In the genomic region with DNA sequence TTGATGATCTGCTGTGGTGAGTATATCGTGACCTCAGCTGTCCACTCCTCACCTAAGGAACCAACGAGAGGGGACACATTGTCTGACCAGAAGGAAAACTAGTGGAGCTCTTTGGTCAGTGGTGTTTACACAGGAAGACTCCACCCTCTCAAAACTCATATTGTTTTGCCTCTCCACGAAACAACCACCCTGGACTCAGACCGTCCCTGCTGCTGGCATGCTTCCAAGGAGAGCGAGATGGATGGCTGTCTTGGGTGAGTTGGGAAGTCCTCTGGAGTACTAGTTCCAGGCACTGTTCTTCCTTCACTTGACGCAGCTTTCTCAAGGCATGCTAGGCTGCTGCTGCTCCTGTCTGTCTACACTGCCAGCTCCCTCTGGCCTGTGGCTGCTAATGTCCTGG, we compare ENCODE assay signal across 26 mouse cellular contexts. TPM values are rescaled to one million over a fixed set of nuclear protein-coding genes. Genes with fewer than 3 reads are reported as not detected.
A peak's percentile ranks its signal among the peaks of the same experiment; 100 is the strongest.
DNase-seq lines count a peak whose midpoint lies in the region; ATAC-seq and TF ChIP-seq lines count a peak whose summit lies in the region.
"Had no signal": no experiment of that assay in that cellular context is flagged by ENCODE, and none has a peak within 500 bp of the region (broad histone marks: within the 10 kb centered on the region; RNA-seq: fewer than 3 reads in every experiment).

No protein-coding gene starts in this region.

- no peaks in the 10 kb centered on the region for H3K9me3 ChIP-seq in lung, embryonic 14.5 days (ENCODE audit: low read depth, low read length)
- no peaks in the 10 kb centered on the region for H3K9me3 ChIP-seq in liver, embryonic 12.5 days (replicated peaks)
- H3K9me3 ChIP-seq: embryonic facial prominence, embryonic 15.5 days; heart, embryonic 13.5 days; hindbrain, embryonic 10.5 days; limb, embryonic 15.5 days; neural tube, embryonic 13.5 days had no signal

- no peak overlapping the region for H3K27ac ChIP-seq in lung, embryonic 14.5 days (ENCODE audit: low read depth)
- no peak overlapping the region for H3K27ac ChIP-seq in liver, embryonic 12.5 days
- H3K27ac ChIP-seq: embryonic facial prominence, embryonic 15.5 days; heart, embryonic 13.5 days; hindbrain, embryonic 10.5 days; limb, embryonic 15.5 days; neural tube, embryonic 13.5 days; stomach, postnatal 0 days had no signal

- H3K4me2 ChIP-seq in lung, embryonic 14.5 days = no peak overlapping the region
- H3K4me2 ChIP-seq in liver, embryonic 12.5 days = no peak overlapping the region
- H3K4me2 ChIP-seq: embryonic facial prominence, embryonic 15.5 days; heart, embryonic 13.5 days; limb, embryonic 15.5 days; midbrain, embryonic 11.5 days; neural tube, embryonic 13.5 days had no signal

- 0 out of 2 replicates have a peak, but pooled peaks have one; percentile 37 for ATAC-seq in lung, embryonic 14.5 days (ENCODE audit: insufficient read depth)
- no peak for ATAC-seq in liver, embryonic 12.5 days
- no peak for ATAC-seq in megakaryocyte progenitor cell, adult 5-6 weeks (replicated peaks; ENCODE audit: poor library complexity)
- ATAC-seq: forebrain, postnatal 0 days; liver, postnatal 0 days had no signal

- no peak overlapping the region for H3K4me3 ChIP-seq in lung, embryonic 14.5 days (ENCODE audit: low read depth, low read length)
- no peak overlapping the region for H3K4me3 ChIP-seq in liver, embryonic 12.5 days
- H3K4me3 ChIP-seq: embryonic facial prominence, embryonic 15.5 days; heart, embryonic 13.5 days; hindbrain, embryonic 10.5 days; limb, embryonic 15.5 days; neural tube, embryonic 13.5 days had no signal

- TF ChIP-seq CTCF in lung, embryonic 14.5 days (IDR thresholded peaks at IDR 0.05; ENCODE audit: low read depth) = no peak

- no peaks in the 10 kb centered on the region for H3K36me3 ChIP-seq in lung, embryonic 14.5 days (ENCODE audit: insufficient read depth)
- no peaks in the 10 kb centered on the region for H3K36me3 ChIP-seq in liver, embryonic 12.5 days
- H3K36me3 ChIP-seq: embryonic facial prominence, embryonic 15.5 days; heart, embryonic 13.5 days; hindbrain, embryonic 10.5 days; limb, embryonic 15.5 days; neural tube, embryonic 13.5 days had no signal

- intact Hi-C loops in heart, postnatal 25 days (cut with DNase I) = no loop called here

- no peaks in the 10 kb centered on the region for H3K27me3 ChIP-seq in lung, embryonic 14.5 days (ENCODE audit: insufficient read depth, low read length)
- H3K27me3 ChIP-seq in liver, embryonic 12.5 days (replicated peaks) = peaks cover 9% of the 10 kb centered on the region; the same call in 1 of the 2 replicates
- H3K27me3 ChIP-seq: embryonic facial prominence, embryonic 15.5 days; limb, embryonic 15.5 days; neural tube, embryonic 13.5 days had no signal

- H3K4me1 ChIP-seq in lung, embryonic 14.5 days (ENCODE audit: insufficient read depth) = no peaks in the 10 kb centered on the region
- no peaks in the 10 kb centered on the region for H3K4me1 ChIP-seq in liver, embryonic 12.5 days
- H3K4me1 ChIP-seq: neural tube, embryonic 13.5 days had no signal

- WGBS in lung, embryonic 14.5 days = 36% methylated on average over 6 of the region's 6 CpGs
- 55% methylated on average over 6 of the region's 6 CpGs for WGBS in liver, embryonic 12.5 days (ENCODE audit: insufficient replicate concordance)

- no peak overlapping the region for H3K9ac ChIP-seq in lung, embryonic 14.5 days
- no peak overlapping the region for H3K9ac ChIP-seq in liver, embryonic 12.5 days
- H3K9ac ChIP-seq: embryonic facial prominence, embryonic 15.5 days; forebrain, postnatal 0 days; heart, embryonic 13.5 days; limb, embryonic 15.5 days; liver, postnatal 0 days; neural tube, embryonic 13.5 days had no signal

- peak; percentile 48 for DNase-seq in adrenal gland, postnatal 10 days
- no peak for DNase-seq in adrenal gland, postnatal 4 days (ENCODE audit: low spot score in 2 of 2)
- peak; percentile 62 for DNase-seq in heart, adult 8-10 months (ENCODE audit: low spot score)
- no peak for DNase-seq in heart, postnatal 25 days (ENCODE audit: low spot score)
- DNase-seq in lung, embryonic 14.5 days = peak; percentile 79
- DNase-seq in lung, postnatal 36 days = peak; percentile 65
- DNase-seq: adrenal gland, adult 8-10 months; cerebellum, adult 18-20 months; cerebellum, postnatal 25 days; embryo, embryonic 11 days; forebrain, postnatal 0 days; kidney, adult 11 months; kidney, postnatal 14 days; liver, postnatal 0 days; right cerebral cortex, adult 18-20 months had no signal

RNA-seq across cellular contexts. Expression of gene Plekhg4, which starts 16.0 kb away (rescaled TPM):
- total RNA-seq in adrenal gland, postnatal 10 days (2021) = under 1 TPM; 0.36 to 0.51 TPM
- 1 to 10 TPM in 1 of 2 experiments, under 1 TPM in 1; 0.25 to 1.2 TPM for total RNA-seq in adrenal gland, postnatal 4 days (2021)
- total RNA-seq in heart, adult 8-10 months (2022) = not detected
- not detected for total RNA-seq in heart, postnatal 25 days (2021)
- polyA plus RNA-seq in lung, embryonic 14.5 days (2014; fragmentation: Nextera tagmentation; extraction: Ambion mirVana) = 1.8 and 1.9 TPM in 2 replicates
- polyA plus RNA-seq in liver, embryonic 12.5 days (2016; fragmentation: Nextera tagmentation; extraction: Ambion mirVana) = not detected in 2 replicates
- not detected in 2 replicates for total RNA-seq in megakaryocyte progenitor cell, adult 5-6 weeks (2015)
- total RNA-seq in megakaryocyte progenitor cell, adult 5-6 weeks (2017) = not detected in 2 replicates
- polyA plus RNA-seq: liver, postnatal 0 days had no signal

RNA-seq across cellular contexts. Expression of gene Kctd19, which starts 24.2 kb away (rescaled TPM):
- under 1 TPM; 0.15 to 0.33 TPM for total RNA-seq in adrenal gland, postnatal 10 days (2021)
- total RNA-seq in adrenal gland, postnatal 4 days (2021) = not detected
- under 1 TPM in 3 of 4 experiments, not detected in 1; 0.11 to 0.31 (median 0.28) TPM for total RNA-seq in heart, adult 8-10 months (2022)
- under 1 TPM in 1 of 2 experiments, not detected in 1; 0.44 TPM for total RNA-seq in heart, postnatal 25 days (2021)
- 0.12 and 0.32 TPM in 2 replicates for polyA plus RNA-seq in lung, embryonic 14.5 days (2014; fragmentation: Nextera tagmentation; extraction: Ambion mirVana)
- polyA plus RNA-seq in liver, embryonic 12.5 days (2016; fragmentation: Nextera tagmentation; extraction: Ambion mirVana) = not detected in 2 replicates
- not detected in 2 replicates for total RNA-seq in megakaryocyte progenitor cell, adult 5-6 weeks (2015)
- 0.12 TPM in 1 of 2 replicates, not detected in the other for total RNA-seq in megakaryocyte progenitor cell, adult 5-6 weeks (2017)
- total RNA-seq: left cerebral cortex, adult 18-20 months; left cerebral cortex, postnatal 36 days had no signal
- polyA plus RNA-seq: embryonic facial prominence, embryonic 15.5 days; heart, embryonic 13.5 days; limb, embryonic 15.5 days; liver, postnatal 0 days; midbrain, embryonic 11.5 days; neural tube, embryonic 13.5 days; stomach, postnatal 0 days had no signal

RNA-seq across cellular contexts. Expression of gene Lrrc36, which starts 24.3 kb away (rescaled TPM):
- 1 to 10 TPM; 3.3 to 3.8 TPM for total RNA-seq in adrenal gland, postnatal 10 days (2021)
- 1 to 10 TPM; 5.4 to 6.4 TPM for total RNA-seq in adrenal gland, postnatal 4 days (2021)
- under 1 TPM; 0.19 to 0.56 (median 0.45) TPM for total RNA-seq in heart, adult 8-10 months (2022)
- total RNA-seq in heart, postnatal 25 days (2021) = under 1 TPM; 0.42 to 0.73 TPM
- polyA plus RNA-seq in lung, embryonic 14.5 days (2014; fragmentation: Nextera tagmentation; extraction: Ambion mirVana) = 0.34 and 0.50 TPM in 2 replicates
- 0.07 and 0.18 TPM in 2 replicates for polyA plus RNA-seq in liver, embryonic 12.5 days (2016; fragmentation: Nextera tagmentation; extraction: Ambion mirVana)
- total RNA-seq in megakaryocyte progenitor cell, adult 5-6 weeks (2015) = 0.30 TPM in 1 of 2 replicates, not detected in the other
- total RNA-seq in megakaryocyte progenitor cell, adult 5-6 weeks (2017) = 0.91 and 1.2 TPM in 2 replicates

RNA-seq across cellular contexts. Expression of gene Slc9a5, which starts 40.5 kb away (rescaled TPM):
- total RNA-seq in adrenal gland, postnatal 10 days (2021) = 1 to 10 TPM; 1.5 to 2.6 TPM
- total RNA-seq in adrenal gland, postnatal 4 days (2021) = 1 to 10 TPM; 5.5 to 5.8 TPM
- under 1 TPM; 0.41 to 0.79 (median 0.48) TPM for total RNA-seq in heart, adult 8-10 months (2022)
- total RNA-seq in heart, postnatal 25 days (2021) = under 1 TPM; 0.29 to 0.56 TPM
- 9.9 and 10.9 TPM in 2 replicates for polyA plus RNA-seq in lung, embryonic 14.5 days (2014; fragmentation: Nextera tagmentation; extraction: Ambion mirVana)
- 0.42 and 0.48 TPM in 2 replicates for polyA plus RNA-seq in liver, embryonic 12.5 days (2016; fragmentation: Nextera tagmentation; extraction: Ambion mirVana)
- 0.54 and 0.79 TPM in 2 replicates for total RNA-seq in megakaryocyte progenitor cell, adult 5-6 weeks (2015)
- total RNA-seq in megakaryocyte progenitor cell, adult 5-6 weeks (2017) = under 0.01 and 0.61 TPM in 2 replicates

RNA-seq across cellular contexts. Expression of gene Fhod1, which starts 41.3 kb away (rescaled TPM):
- total RNA-seq in adrenal gland, postnatal 10 days (2021) = 10 to 100 TPM; 11.9 to 16.5 TPM
- 10 to 100 TPM; 17.9 to 18.8 TPM for total RNA-seq in adrenal gland, postnatal 4 days (2021)
- total RNA-seq in heart, adult 8-10 months (2022) = 1 to 10 TPM; 5.8 to 8.1 (median 6.3) TPM
- 1 to 10 TPM; 6.1 to 7.2 TPM for total RNA-seq in heart, postnatal 25 days (2021)
- 15.8 and 18.8 TPM in 2 replicates for polyA plus RNA-seq in lung, embryonic 14.5 days (2014; fragmentation: Nextera tagmentation; extraction: Ambion mirVana)
- 1.2 and 1.4 TPM in 2 replicates for polyA plus RNA-seq in liver, embryonic 12.5 days (2016; fragmentation: Nextera tagmentation; extraction: Ambion mirVana)
- 5.0 and 6.2 TPM in 2 replicates for total RNA-seq in megakaryocyte progenitor cell, adult 5-6 weeks (2015)
- total RNA-seq in megakaryocyte progenitor cell, adult 5-6 weeks (2017) = 2.3 and 2.9 TPM in 2 replicates

Comparison
In these comparisons a context has a peak if more than half of its experiments do, and no peak if none do; other contexts are left out.
1. DNase-seq: peak in adrenal gland, postnatal 10 days (single experiment), heart, adult 8-10 months (single experiment), lung, embryonic 14.5 days (single experiment) and lung, postnatal 36 days (single experiment); none in adrenal gland, postnatal 4 days (0 of 2) and heart, postnatal 25 days (single experiment).